Mouse (Mus musculus): Measurements from ENCODE around the gene Rtn1.

DNA sequence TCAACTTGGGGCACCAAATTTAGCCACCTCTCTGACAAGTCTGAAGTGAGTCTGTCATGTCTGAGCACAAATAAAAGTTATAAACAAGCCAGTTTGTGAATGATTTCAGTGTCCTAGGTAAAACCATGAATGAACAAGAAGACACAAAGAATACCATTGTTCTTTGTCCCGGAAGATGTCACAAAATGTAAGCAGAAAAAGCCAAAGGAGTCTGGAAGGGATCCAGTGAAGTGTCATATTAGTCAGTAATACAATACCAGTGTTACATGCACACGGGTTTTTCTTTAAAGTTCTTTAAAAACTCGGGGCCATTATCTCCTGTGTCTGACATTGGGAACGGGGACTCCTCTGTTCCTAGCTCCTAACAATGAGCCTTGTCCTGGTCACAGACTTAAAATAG lies 85.1 kb downstream of the Rtn1 start:
- TF ChIP-seq POLR2A (IDR thresholded peaks at IDR 0.05; ENCODE audit: extremely low read depth, insufficient read depth, low read length) (no peak), CTCF (IDR thresholded peaks at IDR 0.05; ENCODE audit: extremely low read depth, insufficient read depth, low read length) (no peak)
